Mouse (Mus musculus) heart, embryonic 11.5 days (tissue): ENCODE data around the gene Ndufaf3. TPM values are rescaled to one million over a fixed set of nuclear protein-coding genes. Genes with fewer than 3 reads are reported as not detected.

Experiments
- ATAC-seq: fragments of 200-750 bp; cut with Nextera tagmentation; replicated peaks from 2 replicates; pipeline ENCODE4 v1.8.0; 2017; ENCODE audit warnings: moderate library complexity; ENCODE audit not compliant: insufficient number of reproducible peaks, low FRiP score, low TSS enrichment
- H3K27ac ChIP-seq: fragments of 300-500 bp; sonication (generic); 2 replicates; pipeline ENCODE4 v1.5.1; 2014; ENCODE audit warnings: mild to moderate bottlenecking, low read depth, low read length
- H3K27me3 ChIP-seq: fragments of 300-500 bp; sonication (generic); 2 replicates; pipeline ENCODE4 v1.6.1; 2014; ENCODE audit warnings: mild to moderate bottlenecking, low read length, mixed read lengths; ENCODE audit not compliant: control insufficient read depth, insufficient read depth
- H3K36me3 ChIP-seq: fragments of 300-500 bp; sonication (generic); 2 replicates; pipeline ENCODE4 v1.6.1; 2014; ENCODE audit warnings: mild to moderate bottlenecking, low read length, moderate library complexity, mixed read lengths; ENCODE audit not compliant: control insufficient read depth, insufficient read depth
- H3K4me1 ChIP-seq: fragments of 300-500 bp; sonication (generic); 2 replicates; pipeline ENCODE4 v1.6.1; 2014; ENCODE audit warnings: low read length; ENCODE audit not compliant: control insufficient read depth, insufficient read depth
- H3K4me2 ChIP-seq: fragments of 300-500 bp; sonication (generic); 2 replicates; pipeline ENCODE4 v1.6.1; 2014; ENCODE audit warnings: mild to moderate bottlenecking, moderate library complexity
- H3K4me3 ChIP-seq: fragments of 300-500 bp; sonication (generic); 2 replicates; pipeline ENCODE4 v1.5.1; 2014; ENCODE audit warnings: low read depth, low read length
- H3K9ac ChIP-seq: fragments of 300-500 bp; sonication (generic); 2 replicates; pipeline ENCODE4 v1.6.1; 2014; ENCODE audit warnings: mild to moderate bottlenecking, low read depth, low read length, moderate library complexity
- H3K9me3 ChIP-seq: fragments of 300-500 bp; sonication (generic); replicated peaks from 2 replicates; pipeline ENCODE4 v1.6.1; 2016; ENCODE audit warnings: low read length; ENCODE audit not compliant: control insufficient read depth
- WGBS: fragments of 180-500 bp; shearing (Covaris S2); extraction: QIAGEN DNeasy Blood & Tissue Kit; methylation state at CpG from one replicate; pipeline ENCODE4 v1.1.7; 2014; ENCODE audit not compliant: insufficient replicate concordance; 5-methylcytosine and 5-hydroxymethylcytosine counted together
- polyA plus RNA-seq: library from polyadenylated mRNA; unstranded; fragments of >200 nt; fragmentation: Nextera tagmentation; extraction: Ambion mirVana; gene quantifications from 2 replicates; pipeline ENCODE4 v1.2.1, GENCODE M21; 2014

Gene Ndufaf3
- polyA plus RNA-seq, 1 experiment from 2014 or later = 58.9 TPM

GRCm38 (mm10) chr9:108568511-108568921 lies 1.3 kb upstream of the Ndufaf3 start:
- Histone ChIP-seq H3K9ac (no peak overlapping the region; the same call in 1 of the 2 replicates), H3K27me3 (no peaks in the 10 kb centered on the region), H3K4me1 (peaks cover 22% of the 10 kb centered on the region), H3K36me3 (peaks cover 32% of the 10 kb centered on the region), H3K4me3 (peak overlapping the region; percentile 79), H3K4me2 (peak overlapping the region; percentile 97), H3K27ac (no peak overlapping the region), H3K9me3 (no peaks in the 10 kb centered on the region)
- WGBS = 63% methylated on average over 17 of the region's 17 CpGs
- ATAC-seq = no peak

DNA sequence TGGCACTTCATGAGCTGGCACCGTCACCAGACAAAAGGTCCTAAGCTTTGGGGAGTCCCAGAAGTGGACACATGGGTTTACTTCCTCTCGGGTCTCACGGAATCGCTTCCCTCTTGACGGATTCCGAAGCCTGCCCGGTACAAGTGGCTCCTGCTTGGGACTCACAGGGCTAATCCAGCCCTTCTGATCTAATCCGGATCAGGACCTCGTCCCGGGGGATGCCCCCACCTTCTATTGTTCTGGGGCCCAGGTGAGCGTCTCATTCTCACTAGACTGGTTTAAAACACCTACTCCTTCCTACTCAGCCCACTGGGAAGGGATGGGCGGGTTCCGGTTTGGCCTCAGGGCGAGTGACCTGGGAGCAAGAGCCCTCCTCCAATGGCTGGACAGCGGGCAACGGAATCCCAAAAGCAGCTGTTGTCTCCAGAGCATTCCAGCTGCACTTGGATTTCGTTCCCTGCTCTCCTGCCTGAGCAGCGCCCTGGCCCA lies 741 bp upstream of the Ndufaf3 start:
- ATAC-seq = no peak
- Histone ChIP-seq H3K4me1 (peaks cover 22% of the 10 kb centered on the region), H3K27me3 (no peaks in the 10 kb centered on the region), H3K36me3 (peaks cover 31% of the 10 kb centered on the region), H3K9me3 (no peaks in the 10 kb centered on the region), H3K9ac (peak overlapping the region; percentile 90), H3K4me2 (peak overlapping the region; percentile 97), H3K4me3 (peak overlapping the region; percentile 79), H3K27ac (peak overlapping the region; percentile 95)
- 8% methylated on average over 18 of the region's 18 CpGs for WGBS

GRCm38 (mm10) chr9:108565881-108566814 lies 1.1 kb downstream of the Ndufaf3 start:
- Histone ChIP-seq H3K4me3 (peak overlapping the region; percentile 79), H3K36me3 (peaks cover 20% of the 10 kb centered on the region)
- ATAC-seq = no peak

DNA sequence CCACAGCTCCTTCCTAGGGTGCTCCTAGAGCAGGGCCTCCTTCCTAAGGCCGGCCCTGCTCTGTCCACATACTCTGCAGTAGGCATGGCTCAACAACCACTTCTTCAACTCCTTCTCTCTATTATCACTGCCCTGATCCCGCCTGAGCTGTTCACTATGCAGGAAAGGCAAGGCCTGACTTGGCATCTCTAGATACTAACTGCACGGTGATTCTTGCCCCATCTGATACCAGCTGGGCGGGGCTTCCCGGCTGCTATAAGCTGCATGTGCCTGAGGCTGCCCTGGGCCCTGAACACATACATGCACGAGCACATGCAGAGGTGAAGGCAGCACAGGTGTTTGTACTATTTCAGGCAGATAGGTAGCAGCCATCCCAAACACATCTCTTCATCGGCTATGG lies 3.1 kb downstream of the Ndufaf3 start:
- Histone ChIP-seq H3K4me2 (no peak overlapping the region), H3K4me1 (peaks cover 30% of the 10 kb centered on the region), H3K9me3 (no peaks in the 10 kb centered on the region), H3K36me3 (peaks cover 23% of the 10 kb centered on the region), H3K4me3 (no peak overlapping the region), H3K27me3 (no peaks in the 10 kb centered on the region), H3K9ac (no peak overlapping the region), H3K27ac (no peak overlapping the region)
- WGBS = 77% methylated on average over 7 of the region's 7 CpGs
- ATAC-seq = no peak

More at GRCm38 (mm10) chr9:108565881-108566814, 1.1 kb downstream of the Ndufaf3 start:
- peaks cover 30% of the 10 kb centered on the region for H3K4me1 ChIP-seq
- peak overlapping the region; percentile 90 for H3K9ac ChIP-seq
- H3K9me3 ChIP-seq = no peaks in the 10 kb centered on the region
- H3K4me2 ChIP-seq = peak overlapping the region; percentile 97
- no peaks in the 10 kb centered on the region for H3K27me3 ChIP-seq
- H3K27ac ChIP-seq = peak overlapping the region; percentile 95
- 13% methylated on average over 35 of the region's 35 CpGs for WGBS

DNA sequence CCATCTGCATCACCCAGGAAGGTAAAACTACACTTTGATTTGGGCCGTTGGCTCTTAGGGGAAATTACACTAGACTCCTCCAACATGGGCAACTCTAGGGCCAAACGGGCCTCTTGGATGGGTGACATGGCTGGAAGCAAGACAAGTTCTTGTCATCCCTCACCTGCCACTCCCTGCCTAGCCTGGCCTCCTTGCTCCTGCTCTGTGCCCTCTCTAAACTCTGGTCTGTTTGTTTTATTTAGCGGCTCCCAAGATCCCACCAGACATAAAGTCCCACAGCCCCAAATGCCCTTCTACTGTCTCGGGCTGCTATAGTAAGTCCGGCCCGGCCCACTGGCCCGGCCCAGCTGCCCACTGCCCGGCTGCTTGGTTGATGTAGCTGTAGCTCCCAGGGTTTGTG lies 3.6 kb downstream of the Ndufaf3 start:
- WGBS = 87% methylated on average over 8 of the region's 8 CpGs
- H3K36me3 ChIP-seq = peaks cover 25% of the 10 kb centered on the region
- no peaks in the 10 kb centered on the region for H3K27me3 ChIP-seq
- peaks cover 26% of the 10 kb centered on the region for H3K4me1 ChIP-seq
- H3K9me3 ChIP-seq = no peaks in the 10 kb centered on the region
- no peak overlapping the region for H3K4me3 ChIP-seq
- no peak overlapping the region for H3K4me2 ChIP-seq
- no peak overlapping the region for H3K9ac ChIP-seq
- H3K27ac ChIP-seq = no peak overlapping the region
- ATAC-seq = no peak

DNA sequence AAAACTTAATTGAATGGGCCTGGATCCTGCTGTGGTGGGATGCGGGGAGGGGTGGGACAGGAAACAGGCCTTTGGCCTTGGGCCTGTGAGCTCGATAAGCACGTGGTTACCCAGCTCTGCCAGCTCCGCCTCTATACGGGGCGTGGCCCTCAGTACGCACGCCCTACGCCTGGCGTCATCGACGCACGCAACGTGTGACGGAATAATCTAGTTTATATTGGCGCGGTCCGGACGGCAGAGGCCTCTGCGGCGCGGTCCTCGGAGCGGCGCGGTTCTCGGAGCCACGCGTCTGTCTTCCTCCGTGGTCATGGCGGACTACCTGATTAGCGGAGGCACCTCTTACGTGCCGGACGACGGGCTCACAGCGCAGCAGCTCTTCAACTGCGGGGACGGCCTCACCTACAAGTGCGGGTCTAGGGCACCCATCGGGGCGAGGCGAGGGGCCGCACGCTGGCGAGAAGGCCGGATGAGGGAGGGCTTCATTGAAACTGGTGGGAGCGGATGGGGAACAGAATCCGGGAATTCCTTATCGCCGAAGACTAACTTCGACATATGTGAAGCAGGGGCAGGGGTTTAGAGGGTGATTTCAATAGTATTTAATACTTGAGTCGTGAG lies 6.9 kb downstream of the Ndufaf3 start, which contains the start of gene Impdh2:
Gene Impdh2, plus strand, starts transcription at position 60 of the 615 bp plus-strand sequence.
- Histone ChIP-seq H3K9me3 (no peaks in the 10 kb centered on the region), H3K9ac (peak within 1 kb of the TSS; percentile 80), H3K4me2 (peak within 1 kb of the TSS; percentile 84), H3K4me3 (peak within 1 kb of the TSS; percentile 58), H3K27me3 (no peaks in the 10 kb centered on the region), H3K36me3 (peaks cover 46% of the 10 kb centered on the region), H3K4me1 (peaks cover 9% of the 10 kb centered on the region), H3K27ac (peak within 1 kb of the TSS; percentile 69)
- peak; percentile 97 for ATAC-seq
- under 1% methylated on average over 52 of the region's 53 CpGs for WGBS

DNA sequence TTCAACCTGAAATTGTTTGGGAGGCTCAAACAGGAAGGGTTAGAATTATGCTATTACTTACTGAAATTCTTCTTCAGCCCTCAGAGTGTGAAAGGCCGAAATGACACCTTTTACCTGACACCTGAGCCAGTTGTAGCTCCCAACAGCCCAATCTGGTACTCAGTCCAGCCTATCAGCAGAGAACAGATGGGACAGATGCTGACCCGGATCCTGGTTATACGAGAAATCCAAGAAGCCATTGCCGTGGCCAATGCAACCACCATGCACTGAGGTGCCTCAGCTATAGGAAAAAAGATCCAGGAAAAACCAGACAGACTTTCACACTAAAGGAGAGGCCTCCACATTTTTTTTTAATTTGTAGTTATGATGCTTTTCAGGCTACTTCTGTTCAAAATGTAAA lies 8.1 kb downstream of the Ndufaf3 start:
- WGBS = 82% methylated on average over 4 of the region's 4 CpGs

DNA sequence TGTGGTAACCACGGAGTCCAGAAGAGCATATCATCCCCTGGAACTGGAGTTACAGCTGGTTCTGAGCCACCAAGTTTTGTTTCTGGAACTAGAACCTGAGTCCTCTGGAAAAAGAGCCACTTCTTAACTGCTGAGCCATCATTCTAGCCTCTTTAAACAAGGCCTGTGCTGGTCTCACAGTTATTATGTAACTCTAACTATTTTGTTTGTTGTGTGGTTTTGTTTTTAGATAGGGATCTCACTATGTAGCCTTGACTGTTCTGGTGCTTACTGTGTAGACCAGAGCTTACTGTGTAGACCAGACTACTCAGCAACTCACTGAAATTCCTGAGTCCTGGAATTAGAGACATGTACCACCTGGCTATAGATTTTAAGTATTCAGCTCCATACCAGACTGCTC lies 20.4 kb downstream of the Ndufaf3 start:
- H3K9me3 ChIP-seq = no peaks in the 10 kb centered on the region
- H3K4me1 ChIP-seq = no peaks in the 10 kb centered on the region
- no peak for ATAC-seq
- no peak overlapping the region for H3K27ac ChIP-seq
- no peak overlapping the region for H3K4me2 ChIP-seq
- H3K4me3 ChIP-seq = no peak overlapping the region
- H3K36me3 ChIP-seq = peaks cover 37% of the 10 kb centered on the region
- H3K9ac ChIP-seq = no peak overlapping the region
- no peaks in the 10 kb centered on the region for H3K27me3 ChIP-seq
- WGBS = 88% methylated on average over 1 of the region's 1 CpGs

More for the DNA sequence above, 8.1 kb downstream of the Ndufaf3 start:
- H3K36me3 ChIP-seq = peaks cover 44% of the 10 kb centered on the region
- no peak overlapping the region for H3K27ac ChIP-seq
- no peak overlapping the region for H3K9ac ChIP-seq
- no peak for ATAC-seq
- H3K4me3 ChIP-seq = no peak overlapping the region
- H3K4me2 ChIP-seq = no peak overlapping the region
- H3K9me3 ChIP-seq = no peaks in the 10 kb centered on the region
- peaks cover 9% of the 10 kb centered on the region for H3K4me1 ChIP-seq
- no peaks in the 10 kb centered on the region for H3K27me3 ChIP-seq
